Mouse (Mus musculus) right cerebral cortex, postnatal 14 days (tissue): ENCODE measurements around the gene Ergic1.

Source experiments
- DNase-seq: peaks from one replicate; pipeline ENCODE4 v3.0.0; 2022

Ergic1 gene

DNA sequence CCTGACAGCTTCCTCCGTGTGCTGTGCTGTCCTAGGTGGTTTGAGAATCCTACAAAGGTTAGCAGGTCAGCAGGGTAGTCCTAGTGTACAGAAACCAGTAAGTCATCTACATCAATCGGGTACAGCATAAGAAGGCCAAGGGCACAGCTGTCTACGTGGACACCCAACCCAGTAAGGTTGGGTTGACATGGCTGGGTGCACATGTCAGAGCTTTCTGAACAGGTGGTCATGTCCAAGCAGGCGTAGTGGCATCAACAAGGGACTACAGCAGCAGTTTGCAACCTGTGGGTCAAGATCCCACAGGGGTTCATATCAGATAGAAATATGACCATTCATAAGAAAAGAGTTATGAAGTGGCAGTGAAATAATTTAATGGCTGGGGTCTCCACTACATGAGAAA, 104.3 kb downstream of the Ergic1 start:
- no peak for DNase-seq

DNA sequence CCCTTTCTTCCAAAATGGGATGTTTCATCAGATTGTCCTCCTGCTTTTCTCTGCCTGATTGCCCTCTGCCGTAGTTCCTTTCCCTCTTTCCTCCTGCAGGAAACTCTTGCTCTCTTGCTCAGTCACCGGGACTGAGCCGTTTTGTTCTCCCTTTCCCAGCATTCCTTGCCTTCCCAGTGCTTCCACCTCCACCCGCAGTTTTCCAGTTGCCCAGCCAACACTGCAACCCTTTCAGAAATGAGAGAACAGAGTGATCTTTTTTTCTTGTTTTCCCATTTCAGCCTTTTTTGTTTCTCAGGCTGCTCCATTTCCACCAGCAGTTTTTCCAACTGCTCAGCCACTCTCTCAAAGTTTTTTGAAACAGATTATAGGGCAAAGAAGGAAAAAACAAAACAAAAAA, 110.0 kb downstream of the Ergic1 start:
- no peak for DNase-seq

DNA sequence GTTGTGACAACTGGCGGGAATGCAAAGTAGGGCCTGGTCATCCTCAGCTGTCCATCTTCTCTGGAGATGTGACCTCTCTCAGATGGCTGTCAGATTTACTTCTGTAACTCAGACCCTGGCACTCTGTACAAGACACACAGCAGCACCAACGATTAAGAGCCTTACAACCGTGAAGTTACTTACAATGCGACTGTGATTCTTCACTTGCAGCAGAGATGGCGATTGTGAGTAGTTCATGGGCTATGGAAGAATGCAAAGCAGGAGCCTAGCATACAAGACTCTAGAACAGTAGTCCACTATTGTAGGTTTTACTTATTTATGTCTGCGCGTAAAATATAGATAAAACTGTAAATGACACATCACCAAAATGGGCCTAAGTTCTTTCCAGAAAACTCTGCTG, 114.6 kb downstream of the Ergic1 start:
- DNase-seq = no peak

DNA sequence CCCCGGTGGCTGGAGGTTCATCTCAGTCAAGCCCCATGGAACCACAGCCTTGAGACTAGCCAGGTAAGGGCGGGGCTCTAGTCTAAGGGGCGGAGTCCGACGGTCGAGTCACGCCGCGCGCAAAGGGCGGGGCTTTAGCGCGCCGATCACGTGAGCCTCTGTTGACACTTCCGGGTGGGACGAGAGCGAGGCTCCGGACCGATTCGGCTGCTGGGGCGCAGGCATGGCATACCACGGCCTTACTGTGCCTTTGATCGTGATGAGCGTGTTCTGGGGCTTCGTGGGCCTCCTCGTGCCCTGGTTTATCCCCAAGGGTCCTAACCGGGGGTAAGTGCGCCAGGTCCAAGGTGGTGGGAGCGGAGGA, 114.9 kb downstream of the Ergic1 start:
- peak; percentile 89 for DNase-seq

DNA sequence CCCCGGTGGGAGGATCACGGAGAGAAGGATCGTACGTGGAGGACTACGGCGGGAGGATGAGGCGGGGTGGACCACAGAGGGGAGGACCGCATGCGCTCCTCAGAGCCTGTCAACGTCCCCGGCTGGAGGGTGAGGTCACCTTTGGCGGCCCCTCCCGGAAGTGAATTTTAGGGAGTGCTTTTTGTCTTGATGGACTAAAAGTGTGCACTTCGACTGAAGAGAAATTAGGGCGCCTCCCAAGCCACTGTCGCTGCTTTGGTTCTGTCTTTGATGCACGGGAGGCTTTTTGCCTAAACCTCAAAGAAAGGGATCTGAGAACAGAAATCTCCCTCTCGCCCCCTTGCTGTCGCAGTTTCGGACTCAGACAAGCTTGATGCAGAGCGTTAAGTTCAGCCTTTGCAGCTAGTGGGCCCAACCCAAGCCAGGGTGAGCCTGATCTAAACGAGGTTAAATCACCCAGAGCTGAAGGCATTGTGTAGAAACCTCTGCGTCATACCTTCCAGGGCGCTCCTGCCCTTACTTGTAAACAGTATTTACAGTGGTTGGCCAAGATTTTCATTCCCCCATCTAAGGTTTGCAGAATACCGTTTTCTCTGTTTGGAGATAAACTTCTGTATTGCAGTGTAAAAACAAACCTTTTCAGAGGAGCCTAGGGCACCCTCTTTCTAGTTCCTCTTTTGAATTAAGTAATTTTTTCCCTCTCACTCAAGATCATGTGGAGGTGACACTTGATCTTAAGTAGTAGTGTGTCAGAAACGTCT, 115.5 kb downstream of the Ergic1 start:
- DNase-seq = peak; percentile 63

DNA sequence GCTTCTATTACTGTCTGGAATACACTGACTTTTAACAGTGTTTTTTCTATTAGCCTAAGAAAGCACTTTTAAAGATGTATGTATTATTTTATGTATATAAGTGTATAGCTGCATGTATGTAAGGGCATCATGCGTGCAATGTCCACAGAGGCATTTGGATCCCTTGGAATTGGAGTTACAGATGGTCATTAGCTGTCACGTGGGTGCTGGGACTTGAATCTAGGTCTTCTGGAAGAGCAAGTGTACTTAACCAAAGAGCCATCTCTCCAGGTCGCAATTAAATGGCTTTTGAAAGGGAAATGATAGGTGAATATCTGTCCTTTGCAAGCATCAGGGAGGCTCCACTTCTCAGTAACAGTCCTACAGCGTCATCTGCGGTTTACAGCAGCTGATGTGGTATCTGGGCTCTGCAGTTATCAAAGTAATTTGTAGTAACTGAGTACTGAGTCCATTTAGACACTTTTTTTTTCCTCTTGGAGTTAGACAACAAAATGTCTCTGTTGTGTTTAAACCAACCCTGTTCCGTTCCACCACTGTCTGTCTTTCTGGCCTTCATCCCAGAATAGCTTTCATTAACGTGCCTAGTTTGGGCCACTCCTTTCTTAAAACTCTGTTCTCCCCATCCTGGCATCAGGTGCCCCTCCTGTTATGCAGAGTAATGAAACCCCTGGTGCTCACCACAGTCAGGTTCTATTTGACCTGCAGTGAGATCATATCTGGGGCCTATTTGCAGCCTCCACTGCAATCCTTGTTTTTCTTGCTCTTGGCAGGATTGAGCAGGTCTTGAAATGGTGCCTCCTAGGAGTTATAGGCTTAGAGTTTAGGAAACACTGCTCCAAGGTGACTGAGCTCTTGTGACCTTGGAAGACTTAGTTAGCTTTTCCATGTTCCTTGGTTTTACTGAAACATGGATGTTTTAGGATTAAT, 116.7 kb downstream of the Ergic1 start:
- no peak for DNase-seq

DNA sequence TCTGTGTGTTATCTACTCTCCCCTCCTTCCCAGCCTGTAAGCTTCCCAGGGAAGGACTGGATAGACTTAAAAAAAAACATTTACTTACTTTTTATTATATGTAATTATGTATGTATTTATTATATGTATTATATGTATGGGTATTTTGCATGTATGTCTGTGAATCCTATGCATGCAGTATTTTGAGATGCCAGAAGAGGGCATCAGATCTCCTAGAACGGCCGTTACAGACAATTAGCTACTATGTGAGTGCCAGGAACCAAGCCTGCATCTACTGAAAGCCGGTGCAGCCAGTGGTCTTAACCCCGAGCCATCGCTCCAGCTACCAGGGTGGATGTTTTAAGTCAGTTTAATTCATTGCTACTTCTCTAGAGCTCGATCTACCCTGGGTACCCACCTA, 120.0 kb downstream of the Ergic1 start:
- no peak for DNase-seq

DNA sequence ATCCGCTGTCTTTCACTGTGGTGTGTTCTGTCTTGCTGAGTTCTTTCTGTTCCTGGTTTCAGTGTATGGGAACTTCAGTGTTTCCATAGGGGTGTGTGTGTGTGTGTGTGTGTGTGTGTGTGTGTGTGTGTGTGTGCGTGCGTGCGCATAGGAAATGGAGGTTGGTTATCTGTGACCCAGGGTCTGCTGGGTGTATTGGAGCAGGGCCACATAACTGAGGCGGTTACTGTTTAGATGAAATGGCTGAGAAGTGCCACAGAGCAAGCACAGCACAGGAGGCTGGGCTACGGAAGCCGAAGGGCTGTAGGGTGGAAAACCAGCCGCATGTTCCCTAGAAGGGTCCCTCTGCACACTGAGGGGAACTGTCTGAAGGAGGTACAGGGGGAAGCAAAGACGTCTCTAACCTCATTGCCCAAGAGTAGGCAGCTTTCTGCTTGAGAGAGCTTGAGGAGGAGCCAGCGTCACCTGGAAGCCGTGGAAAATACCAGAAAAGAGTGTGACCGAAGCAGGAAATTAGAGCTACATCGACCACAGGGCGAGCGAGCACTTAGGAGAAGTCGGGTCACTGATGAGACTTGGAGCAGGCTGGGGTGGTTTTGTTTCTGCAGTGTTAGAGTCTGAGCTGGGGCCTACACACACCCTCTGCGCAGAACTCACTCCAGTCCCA, 125.2 kb downstream of the Ergic1 start:
- no peak for DNase-seq

DNA sequence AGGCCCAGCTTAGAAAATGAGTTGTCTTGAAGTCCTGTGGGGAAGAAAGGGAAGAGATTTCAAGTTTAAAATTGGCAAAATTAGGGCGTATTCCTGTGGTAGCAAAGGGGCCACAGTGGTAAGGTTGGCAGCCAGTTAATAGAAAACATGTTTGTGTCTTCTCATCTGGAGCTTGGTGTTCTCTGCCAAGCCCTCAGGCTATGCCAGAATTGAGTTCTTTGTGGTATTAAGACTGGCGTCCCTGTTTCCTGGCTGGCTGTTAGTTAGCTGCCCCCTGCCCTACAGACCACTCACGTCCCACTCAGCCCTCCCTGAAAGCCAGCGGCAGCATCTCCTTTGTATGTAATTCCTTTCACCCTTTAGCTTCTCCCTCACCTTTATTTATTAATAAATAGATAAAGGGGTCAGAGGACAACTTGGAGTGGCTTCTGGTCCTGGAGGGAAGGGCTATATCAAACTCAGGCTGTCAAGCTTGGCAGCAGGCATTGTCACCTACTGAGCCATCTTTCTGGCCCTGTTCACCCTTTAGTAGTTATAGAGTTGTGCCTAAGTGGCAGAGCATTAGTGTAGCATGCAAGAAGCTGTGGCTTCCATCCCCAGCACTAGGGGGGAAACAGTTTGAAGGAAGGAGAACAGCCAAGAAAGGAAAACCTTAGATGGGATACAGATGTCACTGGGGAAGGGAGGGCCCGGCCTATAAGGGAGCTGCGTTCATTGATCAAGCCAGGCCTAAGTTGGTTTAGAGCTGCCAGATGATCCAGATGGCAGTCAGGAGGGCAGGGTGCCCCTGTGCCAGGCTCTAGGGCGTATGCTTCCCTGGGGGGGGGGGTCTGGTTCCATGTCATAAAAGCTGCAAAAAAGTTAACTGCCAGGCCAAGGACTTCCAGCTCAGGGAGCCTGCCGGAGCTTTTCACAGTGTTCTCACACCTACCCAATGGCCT, 127.8 kb downstream of the Ergic1 start:
- no peak for DNase-seq

DNA sequence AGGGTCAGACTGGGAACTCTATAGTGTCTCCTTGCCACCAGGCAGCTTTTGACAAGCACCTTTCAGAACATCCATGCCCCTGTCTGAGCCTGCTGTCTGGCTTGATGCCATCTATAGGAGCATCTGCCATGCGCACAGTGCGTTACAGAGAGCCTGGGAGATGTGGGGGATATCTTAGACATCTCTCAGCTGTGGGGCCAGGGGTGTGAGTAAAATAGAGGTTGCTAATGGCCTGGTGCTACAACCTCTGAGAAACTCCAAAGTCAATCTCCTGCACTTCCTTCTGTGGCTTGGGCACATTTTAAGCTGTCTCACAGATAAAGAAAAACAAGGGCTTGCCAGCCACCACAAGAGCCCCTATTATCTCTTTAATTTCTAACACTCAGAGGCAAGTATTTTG, 128.5 kb downstream of the Ergic1 start:
- DNase-seq = no peak

DNA sequence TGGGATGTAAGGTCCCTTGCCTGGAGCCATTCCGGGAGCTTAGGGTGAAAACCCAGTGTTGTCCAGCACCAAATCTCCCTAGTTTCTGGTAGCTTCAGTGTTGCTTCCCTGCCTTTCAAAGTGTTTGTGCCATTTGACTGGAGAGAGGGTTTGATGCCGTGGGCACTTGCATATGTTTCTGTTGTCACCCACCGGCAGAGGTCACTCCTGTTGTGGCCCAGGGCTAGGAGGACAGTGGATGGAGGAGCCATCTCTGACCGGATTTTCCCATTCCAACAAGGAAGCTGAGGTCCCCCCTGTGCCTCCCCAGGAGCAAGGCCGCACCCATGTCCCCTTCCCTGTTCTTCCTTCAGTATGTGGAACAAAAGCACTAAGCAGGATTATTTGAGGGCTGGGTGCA, 128.9 kb downstream of the Ergic1 start:
- DNase-seq = no peak

DNA sequence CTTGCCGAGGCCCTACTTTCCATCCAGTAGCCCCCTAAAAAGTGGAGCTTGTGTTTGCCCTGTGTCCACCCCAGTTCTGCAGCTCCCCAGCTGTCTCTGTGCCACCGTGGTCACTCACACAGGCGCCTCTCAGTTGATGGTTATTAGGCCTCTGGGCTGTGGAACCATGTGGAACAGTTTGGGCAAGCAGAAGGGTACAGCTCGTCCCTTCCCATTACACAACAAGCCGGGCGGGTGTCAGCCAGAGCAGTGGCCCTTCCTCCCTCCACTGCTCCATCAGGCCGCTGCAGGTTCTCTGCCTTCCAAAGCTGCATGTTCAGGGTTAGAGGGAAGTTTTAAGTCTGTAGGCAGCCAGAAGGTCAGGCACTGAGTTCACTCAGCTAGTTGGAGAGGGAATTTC, 129.8 kb downstream of the Ergic1 start:
- no peak for DNase-seq

DNA sequence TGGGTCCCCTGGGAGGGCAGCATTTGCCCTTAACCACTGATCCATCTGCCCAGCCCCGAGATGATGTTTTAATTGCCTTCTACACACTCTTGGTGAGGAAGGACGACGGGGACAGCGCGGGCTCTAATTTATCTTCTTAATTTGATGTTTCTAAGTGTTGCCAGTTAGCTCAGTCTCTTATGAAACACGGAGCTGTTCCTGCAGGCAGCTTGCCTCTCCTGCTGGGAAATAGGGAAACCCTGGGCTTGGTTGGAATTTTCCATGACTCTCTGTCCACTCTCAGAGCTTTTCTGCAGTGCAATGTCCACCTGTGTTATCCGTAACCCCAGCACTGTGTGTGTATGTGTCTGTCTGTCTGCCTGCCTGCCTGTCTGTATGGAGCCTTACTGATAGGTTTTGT, 132.1 kb downstream of the Ergic1 start:
- no peak for DNase-seq

DNA sequence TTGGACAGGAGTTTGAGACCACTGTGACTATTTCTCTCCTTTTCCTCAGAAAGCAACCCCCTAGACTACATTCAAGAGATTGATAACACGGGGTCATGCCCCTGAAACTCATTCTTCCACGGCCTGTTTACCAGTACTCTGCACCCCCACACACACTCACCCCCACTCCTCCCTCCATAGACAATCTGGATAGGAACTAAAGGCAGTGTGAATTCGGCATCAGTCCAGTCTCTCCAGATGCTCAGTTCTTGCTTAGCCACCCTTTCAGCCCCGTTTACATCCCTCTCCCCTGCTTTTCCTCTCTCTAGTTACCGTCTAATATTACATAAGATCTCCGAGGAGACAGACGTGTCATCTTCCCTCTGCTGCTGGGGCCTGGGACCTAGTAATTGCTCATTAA, 132.9 kb downstream of the Ergic1 start:
- DNase-seq = no peak

DNA sequence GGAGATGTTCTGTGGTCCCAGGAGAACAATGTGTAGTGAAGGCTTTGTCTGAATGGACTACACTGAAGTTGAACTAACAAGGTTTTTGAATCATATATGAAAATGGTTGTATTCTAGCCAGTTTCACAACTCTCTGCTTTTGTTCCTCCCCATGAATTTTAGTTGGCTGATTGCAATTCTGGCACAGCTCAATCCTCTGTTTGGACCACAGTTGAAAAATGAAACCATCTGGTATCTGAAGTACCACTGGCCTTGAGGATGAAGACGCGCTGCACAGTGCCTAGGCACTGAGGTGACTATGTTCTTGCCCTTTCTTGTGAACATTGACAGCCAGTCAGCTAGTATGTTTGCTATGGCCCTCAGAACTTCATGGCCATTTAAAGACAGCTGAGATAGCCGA, 133.9 kb downstream of the Ergic1 start:
- DNase-seq = no peak

DNA sequence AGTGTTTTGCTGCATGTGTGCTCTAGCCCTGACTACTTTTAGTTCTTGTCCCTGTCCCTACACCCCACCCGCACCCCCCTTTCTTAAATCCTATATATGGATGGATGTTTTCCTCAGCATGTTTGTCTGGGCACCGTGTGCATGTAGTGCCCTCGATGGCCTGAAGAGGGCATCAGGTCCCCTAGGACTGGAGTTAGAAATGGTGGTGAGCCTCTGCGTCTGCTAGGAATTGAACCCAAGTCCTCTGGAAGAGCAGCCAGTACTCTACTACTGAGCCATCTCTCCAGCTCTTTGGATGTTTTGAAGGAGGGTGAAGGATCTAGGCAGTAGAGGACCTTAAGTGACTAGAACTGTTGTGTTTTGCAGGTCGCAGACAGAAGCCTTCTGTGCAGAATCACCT, 137.6 kb downstream of the Ergic1 start:
- no peak for DNase-seq

DNA sequence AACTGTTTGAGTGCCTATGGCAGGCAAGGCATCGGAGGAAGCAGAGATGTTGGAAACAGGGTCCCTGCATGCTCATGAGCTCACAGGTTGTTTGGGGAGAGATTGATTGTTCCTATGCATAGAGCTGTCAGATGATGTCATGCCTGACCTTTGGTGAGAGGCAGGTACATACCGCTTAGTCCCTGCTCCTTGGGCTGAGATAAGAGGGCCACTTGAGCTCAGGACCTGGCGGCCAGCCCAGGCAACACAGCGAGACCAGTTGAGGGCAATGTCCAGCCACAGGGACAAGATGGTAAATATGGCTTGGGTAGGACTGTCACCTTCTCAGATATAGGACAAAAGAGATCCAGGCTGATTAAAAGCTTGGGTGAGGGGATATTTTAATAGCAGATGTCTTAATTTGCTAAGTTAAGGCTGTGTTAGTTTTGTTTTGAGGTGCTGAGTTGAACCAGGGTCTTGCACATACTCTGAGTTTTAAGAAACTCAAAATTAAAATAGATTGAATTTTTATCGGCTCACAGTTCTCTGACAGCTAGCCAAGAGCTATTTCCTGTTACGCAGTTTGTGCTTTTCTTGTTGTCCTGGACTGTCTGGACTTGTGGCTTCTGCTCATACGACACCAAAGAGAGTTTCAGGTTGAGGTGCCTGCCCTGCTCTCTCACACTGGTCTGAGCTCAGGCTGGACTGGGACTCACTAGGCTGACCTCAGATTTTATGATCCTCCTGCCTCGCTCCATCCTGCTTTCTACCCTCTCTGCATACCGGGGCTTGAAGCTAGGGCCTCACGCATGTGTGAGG, 138.7 kb downstream of the Ergic1 start:
- DNase-seq = no peak

DNA sequence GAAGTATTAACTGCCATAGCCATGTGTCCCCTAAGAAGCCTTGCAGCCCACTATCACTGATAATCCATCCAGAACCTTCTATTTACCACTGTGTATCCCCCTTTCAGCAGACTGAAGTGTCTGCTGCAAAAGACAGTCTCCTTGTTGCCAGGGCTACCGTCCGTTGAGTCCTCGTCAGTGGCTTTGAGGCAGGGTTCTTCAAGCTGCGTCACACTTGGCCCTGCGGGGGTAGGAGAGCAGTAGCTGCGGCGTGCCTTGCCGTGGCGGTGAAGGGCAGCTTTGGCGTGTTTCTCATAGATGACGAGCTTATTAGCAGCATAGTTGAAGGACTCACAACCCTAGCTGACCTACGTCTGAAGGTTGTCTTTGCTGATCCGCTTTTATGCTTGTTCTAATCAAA, 140.3 kb downstream of the Ergic1 start:
- peak; percentile 30 for DNase-seq

DNA sequence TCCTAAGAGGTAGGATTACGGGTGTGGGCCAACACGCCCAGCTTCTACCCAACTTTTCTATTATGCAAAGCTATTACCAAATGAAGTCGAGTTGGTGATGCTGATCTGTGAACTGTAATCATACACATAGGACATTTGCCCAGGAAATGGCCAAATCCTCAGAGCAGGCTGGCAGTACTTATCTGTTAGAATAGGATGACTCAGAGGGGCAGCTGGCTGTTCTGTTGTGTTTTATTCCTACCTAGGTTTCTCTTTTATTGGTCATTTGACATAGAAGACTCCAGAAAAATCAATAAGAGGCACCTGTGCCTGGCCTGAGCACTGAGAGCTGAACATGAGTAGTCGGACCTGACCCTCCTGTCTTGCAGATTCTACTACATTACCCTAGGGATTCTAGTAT, 141.3 kb downstream of the Ergic1 start:
- DNase-seq = no peak

DNA sequence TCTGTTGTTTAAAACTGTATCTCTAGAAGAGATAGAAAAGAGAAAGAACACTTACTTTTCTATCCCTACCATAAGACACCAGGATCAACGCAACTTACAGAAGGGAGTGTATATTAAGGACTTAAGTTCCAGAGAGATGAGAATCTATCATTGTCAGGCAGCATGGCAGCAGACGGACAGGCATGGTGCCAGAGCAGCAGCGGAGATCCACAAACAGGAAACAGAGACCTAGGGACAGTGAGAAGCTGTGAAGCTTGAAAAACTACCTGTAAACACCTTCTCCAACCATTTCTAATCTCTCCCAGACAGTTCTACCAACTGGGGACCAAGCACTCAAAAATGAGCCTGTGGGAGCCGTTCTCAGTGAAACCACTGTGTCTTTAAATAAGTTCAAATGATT, 142.4 kb downstream of the Ergic1 start:
- no peak for DNase-seq

DNA sequence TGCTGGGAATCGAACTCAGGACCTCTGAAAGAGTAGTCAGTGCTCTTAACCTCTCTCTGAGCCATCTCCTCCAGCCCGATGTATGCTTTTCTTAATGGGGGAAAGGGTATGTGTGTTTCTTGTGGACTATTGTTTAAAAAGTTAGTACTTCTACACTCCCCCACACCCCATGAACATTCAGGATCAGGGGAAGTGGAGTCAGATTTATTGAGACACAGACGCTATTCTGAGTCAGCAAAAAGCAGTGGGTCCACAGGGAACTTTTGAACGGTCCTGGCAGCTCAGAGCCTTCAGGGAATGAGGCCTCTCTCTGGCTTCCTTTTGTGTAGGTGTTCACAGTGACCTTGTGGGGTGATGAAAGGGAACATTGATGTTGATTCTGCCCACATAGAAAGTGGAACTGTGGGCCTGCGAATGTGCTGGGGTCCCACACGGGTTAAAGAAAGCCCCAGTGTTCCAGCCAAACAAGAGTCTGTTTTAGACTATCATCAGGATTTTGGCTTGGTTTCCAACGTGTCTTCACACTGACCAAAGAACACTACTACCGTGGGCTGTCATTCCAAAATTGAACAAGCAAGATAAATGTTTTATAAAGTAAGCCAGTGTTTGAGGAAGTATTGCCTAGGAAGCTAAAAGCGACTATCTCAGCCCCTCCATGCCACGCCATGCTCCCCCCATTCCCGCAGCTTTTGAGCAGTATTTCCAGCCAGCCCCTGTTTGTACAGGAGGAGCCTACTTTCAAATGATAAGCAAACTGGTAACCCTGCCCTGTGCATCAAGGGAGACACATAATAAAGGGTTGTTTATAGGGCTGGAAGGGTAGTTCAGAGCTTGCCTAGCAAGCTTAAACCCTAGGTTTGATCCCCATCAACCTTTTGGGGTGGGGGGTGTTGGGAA, 144.4 kb downstream of the Ergic1 start:
- DNase-seq = no peak
